Mouse (Mus musculus) heart, embryonic 13.5 days (tissue): ENCODE results near the gene Fitm1. TPM values are rescaled to one million over a fixed set of nuclear protein-coding genes. Genes with fewer than 3 reads are reported as not detected.

ENCODE experiments used
- ATAC-seq: fragments of 200-750 bp; cut with Nextera tagmentation; 2 replicates; pipeline ENCODE4 v1.8.0; 2017; ENCODE audit warnings: moderate TSS enrichment; ENCODE audit not compliant: insufficient number of reproducible peaks, low FRiP score, low TSS enrichment; ENCODE audit errors: extremely low read depth
- H3K27ac ChIP-seq: fragments of 300-500 bp; sonication (generic); replicated peaks from 2 replicates; pipeline ENCODE4 v1.5.1; 2015; ENCODE audit warnings: moderate library complexity, mild to moderate bottlenecking, inconsistent platforms
- H3K27me3 ChIP-seq: fragments of 300-500 bp; sonication (generic); replicated peaks from 2 replicates; pipeline ENCODE4 v1.6.1; 2015; ENCODE audit warnings: mild to moderate bottlenecking, inconsistent platforms
- H3K36me3 ChIP-seq: fragments of 300-500 bp; sonication (generic); 2 replicates; pipeline ENCODE4 v1.6.1; 2015; ENCODE audit warnings: mild to moderate bottlenecking, inconsistent platforms
- H3K4me1 ChIP-seq: fragments of 300-500 bp; sonication (generic); 2 replicates; pipeline ENCODE4 v1.6.1; 2015; ENCODE audit warnings: inconsistent platforms
- H3K4me2 ChIP-seq: fragments of 300-500 bp; sonication (generic); 2 replicates; pipeline ENCODE4 v1.6.1; 2015; ENCODE audit warnings: inconsistent platforms, mild to moderate bottlenecking, moderate library complexity
- H3K4me3 ChIP-seq: fragments of 300-500 bp; sonication (generic); 2 replicates; pipeline ENCODE4 v1.5.1; 2015; ENCODE audit warnings: moderate library complexity, mild to moderate bottlenecking, inconsistent platforms
- H3K9ac ChIP-seq: fragments of 300-500 bp; sonication (generic); 2 replicates; pipeline ENCODE4 v1.6.1; 2015; ENCODE audit warnings: inconsistent platforms, mild to moderate bottlenecking, moderate library complexity
- H3K9me3 ChIP-seq: fragments of 300-500 bp; sonication (generic); 2 replicates; pipeline ENCODE4 v1.6.1; 2016; ENCODE audit warnings: inconsistent platforms
- WGBS: fragments of 180-500 bp; shearing (Covaris S2); methylation state at CpG from one replicate; pipeline ENCODE4 v1.1.7; 2015; ENCODE audit warnings: mixed read lengths; 5-methylcytosine and 5-hydroxymethylcytosine counted together
- polyA plus RNA-seq: library from polyadenylated mRNA; unstranded; fragments of >200 nt; fragmentation: Nextera tagmentation; extraction: Ambion mirVana; gene quantifications from 2 replicates; pipeline ENCODE4 v1.2.1, GENCODE M21; 2015

The Fitm1 gene
- polyA plus RNA-seq, 1 experiment from 2014 or later: 100 TPM

GRCm38 (mm10) chr14:55570588-55570987 lies 4.8 kb upstream of the Fitm1 start:
- no peak overlapping the region for H3K9ac ChIP-seq
- H3K4me3 ChIP-seq: no peak overlapping the region
- peaks cover 36% of the 10 kb centered on the region for H3K4me1 ChIP-seq
- H3K4me2 ChIP-seq: no peak overlapping the region
- H3K27ac ChIP-seq: peak overlapping the region; percentile 48
- peaks cover 53% of the 10 kb centered on the region for H3K36me3 ChIP-seq
- ATAC-seq: no peak
- no peaks in the 10 kb centered on the region for H3K27me3 ChIP-seq
- WGBS: 72% methylated on average over 2 of the region's 2 CpGs
- no peaks in the 10 kb centered on the region for H3K9me3 ChIP-seq

- H3K36me3 ChIP-seq: peaks cover 41% of the 10 kb centered on the region
- peaks cover 48% of the 10 kb centered on the region for H3K4me1 ChIP-seq
- H3K27ac ChIP-seq: no peak overlapping the region
- H3K27me3 ChIP-seq: no peaks in the 10 kb centered on the region
- H3K4me3 ChIP-seq: no peak overlapping the region
- no peak overlapping the region for H3K4me2 ChIP-seq
- ATAC-seq: no peak
- H3K9me3 ChIP-seq: no peaks in the 10 kb centered on the region
- H3K9ac ChIP-seq: no peak overlapping the region
These were observed 3.7 kb upstream of the Fitm1 start for GRCm38 (mm10) chr14:55571760-55572159.

DNA sequence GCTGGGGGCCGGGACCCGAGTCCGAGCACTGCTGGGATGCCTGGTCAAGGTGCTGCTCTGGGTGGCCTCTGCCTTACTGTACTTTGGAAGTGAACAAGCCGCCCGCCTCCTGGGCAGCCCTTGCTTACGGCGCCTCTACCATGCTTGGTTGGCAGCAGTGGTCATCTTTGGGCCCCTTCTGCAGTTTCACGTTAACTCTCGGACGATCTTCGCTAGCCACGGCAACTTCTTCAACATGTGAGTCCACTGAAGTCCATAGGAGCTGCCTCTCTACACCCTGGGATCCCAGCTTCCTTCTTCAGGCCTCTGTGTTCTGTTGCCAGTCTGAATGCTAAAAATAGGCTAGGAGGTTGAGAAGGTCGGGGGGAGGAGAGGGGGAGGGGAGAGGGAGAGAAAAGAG lies 294 bp downstream of the Fitm1 start:
- Histone ChIP-seq H3K36me3 (peaks cover 14% of the 10 kb centered on the region), H3K4me2 (peak overlapping the region; percentile 72), H3K27ac (peak overlapping the region; percentile 98), H3K4me1 (peaks cover 58% of the 10 kb centered on the region), H3K27me3 (no peaks in the 10 kb centered on the region), H3K9ac (peak overlapping the region; percentile 84), H3K9me3 (no peaks in the 10 kb centered on the region), H3K4me3 (peak overlapping the region; percentile 53)
- ATAC-seq: no peak
- WGBS: 31% methylated on average over 13 of the region's 13 CpGs

GRCm38 (mm10) chr14:55576376-55576775 lies 959 bp downstream of the Fitm1 start:
- ATAC-seq: no peak
- peak overlapping the region; percentile 84 for H3K9ac ChIP-seq
- no peaks in the 10 kb centered on the region for H3K27me3 ChIP-seq
- H3K36me3 ChIP-seq: peaks cover 19% of the 10 kb centered on the region
- peak overlapping the region; percentile 53 for H3K4me3 ChIP-seq
- H3K4me1 ChIP-seq: peaks cover 54% of the 10 kb centered on the region
- H3K9me3 ChIP-seq: no peaks in the 10 kb centered on the region
- peak overlapping the region; percentile 98 for H3K27ac ChIP-seq
- H3K4me2 ChIP-seq: peak overlapping the region; percentile 72
- WGBS: 46% methylated on average over 16 of the region's 16 CpGs

DNA sequence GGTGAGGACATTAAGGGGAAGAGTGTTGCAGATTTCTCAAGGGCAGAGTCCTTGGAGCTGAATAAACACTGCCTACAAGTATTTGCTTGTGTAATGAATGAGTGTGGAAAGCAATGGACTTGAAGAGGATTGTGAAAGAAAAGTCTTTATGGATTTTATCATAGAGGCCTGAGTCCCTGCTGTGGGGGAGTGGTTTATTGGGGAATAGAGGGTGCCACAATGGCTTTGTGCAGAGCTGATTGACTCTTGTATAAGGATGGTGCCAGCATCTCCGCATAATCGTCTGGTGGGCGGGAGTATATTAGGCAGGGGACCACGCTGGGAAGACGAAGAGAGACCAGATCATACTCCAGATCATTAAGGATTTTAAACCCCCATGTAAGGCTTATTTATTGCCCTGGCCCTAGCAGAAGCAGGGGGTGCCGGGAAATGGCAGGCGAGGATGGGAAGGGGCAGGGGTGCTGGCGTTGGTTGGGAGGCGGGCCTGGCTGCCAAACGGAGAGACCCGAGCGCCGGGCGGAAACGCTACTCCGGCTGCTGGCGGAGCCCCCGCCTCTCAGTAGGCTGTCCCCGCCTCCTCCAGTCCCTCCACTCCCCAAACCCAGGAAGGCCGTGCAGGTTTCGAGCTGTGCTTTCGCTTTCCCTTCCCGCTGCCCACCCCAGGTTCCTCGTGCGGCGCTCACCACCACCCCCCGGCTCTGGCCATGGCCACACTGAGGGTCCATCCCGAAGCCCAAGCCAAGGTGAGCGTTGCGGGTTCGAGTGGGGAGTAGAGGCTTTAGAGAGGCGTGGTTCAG lies 2.7 kb downstream of the Fitm1 start, which contains the start of gene Psme1:
TSS of gene Psme1 (plus strand) at position 253 of the 797 bp plus-strand sequence.
- Histone ChIP-seq H3K4me3 (peak within 1 kb of the TSS; percentile 83), H3K27ac (peak within 1 kb of the TSS; percentile 98), H3K9me3 (no peaks in the 10 kb centered on the region), H3K27me3 (no peaks in the 10 kb centered on the region), H3K36me3 (peaks cover 29% of the 10 kb centered on the region), H3K9ac (peak within 1 kb of the TSS; percentile 94), H3K4me1 (peaks cover 50% of the 10 kb centered on the region), H3K4me2 (peak within 1 kb of the TSS; percentile 86)
- peak; percentile 45 for ATAC-seq
- 1% methylated on average over 31 of the region's 32 CpGs for WGBS

DNA sequence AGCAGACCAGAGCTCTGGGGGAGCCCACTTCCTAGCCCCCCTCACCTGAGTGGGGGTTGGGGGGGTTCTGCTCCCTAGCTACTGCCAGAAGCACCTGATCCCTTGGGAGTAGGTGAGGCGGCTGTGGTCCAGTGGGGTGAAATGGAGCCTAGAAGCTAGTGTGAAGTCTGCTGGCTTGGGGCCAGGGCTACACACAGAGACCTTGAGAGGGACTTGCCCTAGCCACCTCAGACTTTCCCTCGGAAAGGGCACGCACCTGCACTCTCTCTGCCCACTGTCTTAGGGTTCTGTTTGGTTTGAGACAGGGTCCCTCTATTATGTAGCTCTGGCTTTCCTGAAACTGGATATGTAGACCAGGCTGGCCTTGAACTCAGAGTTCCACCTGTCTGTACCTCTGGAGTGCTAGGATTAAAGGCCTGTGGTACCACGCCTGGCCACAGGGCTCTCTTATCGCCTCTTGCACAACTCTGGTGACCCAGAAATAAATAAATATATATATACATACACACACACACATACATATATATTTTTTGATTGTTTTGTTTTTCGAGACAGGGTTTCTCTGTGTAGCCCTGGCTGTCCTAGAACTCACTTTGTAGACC lies 3.4 kb downstream of the Fitm1 start:
- H3K4me1 ChIP-seq: peaks cover 50% of the 10 kb centered on the region
- H3K27ac ChIP-seq: peak overlapping the region; percentile 87
- H3K36me3 ChIP-seq: peaks cover 34% of the 10 kb centered on the region
- peak overlapping the region; percentile 94 for H3K9ac ChIP-seq
- peak overlapping the region; percentile 86 for H3K4me2 ChIP-seq
- H3K4me3 ChIP-seq: peak overlapping the region; percentile 83
- no peaks in the 10 kb centered on the region for H3K27me3 ChIP-seq
- ATAC-seq: 0 out of 2 replicates have a peak, but pooled peaks have one; percentile 1
- WGBS: 18% methylated on average over 6 of the region's 6 CpGs
- H3K9me3 ChIP-seq: no peaks in the 10 kb centered on the region

- Histone ChIP-seq H3K4me1 (peaks cover 48% of the 10 kb centered on the region), H3K27ac (no peak overlapping the region), H3K27me3 (no peaks in the 10 kb centered on the region), H3K4me2 (peak overlapping the region; percentile 86), H3K9me3 (no peaks in the 10 kb centered on the region), H3K36me3 (peaks cover 34% of the 10 kb centered on the region), H3K4me3 (peak overlapping the region; percentile 83; the same call in 1 of the 2 replicates), H3K9ac (no peak overlapping the region)
- WGBS: 85% methylated on average over 23 of the region's 23 CpGs
- ATAC-seq: no peak
These were observed 4.4 kb downstream of the Fitm1 start for GRCm38 (mm10) chr14:55579511-55580496.

- Histone ChIP-seq H3K27ac (no peak overlapping the region), H3K9ac (no peak overlapping the region), H3K4me3 (no peak overlapping the region), H3K36me3 (peaks cover 34% of the 10 kb centered on the region), H3K27me3 (no peaks in the 10 kb centered on the region), H3K9me3 (no peaks in the 10 kb centered on the region), H3K4me2 (no peak overlapping the region), H3K4me1 (peaks cover 45% of the 10 kb centered on the region)
- 87% methylated on average over 16 of the region's 16 CpGs for WGBS
- no peak for ATAC-seq
These were observed 5.3 kb downstream of the Fitm1 start for GRCm38 (mm10) chr14:55580731-55581130.

- 76% methylated on average over 9 of the region's 9 CpGs for WGBS
- H3K27me3 ChIP-seq: no peaks in the 10 kb centered on the region
- peaks cover 40% of the 10 kb centered on the region for H3K36me3 ChIP-seq
- H3K27ac ChIP-seq: no peak overlapping the region
- no peak overlapping the region for H3K9ac ChIP-seq
- ATAC-seq: no peak
- no peaks in the 10 kb centered on the region for H3K9me3 ChIP-seq
- peaks cover 38% of the 10 kb centered on the region for H3K4me1 ChIP-seq
- H3K4me3 ChIP-seq: no peak overlapping the region
- H3K4me2 ChIP-seq: no peak overlapping the region
These were observed 6.7 kb downstream of the Fitm1 start for GRCm38 (mm10) chr14:55581981-55582681.

- ATAC-seq: no peak
- Histone ChIP-seq H3K27ac (peak overlapping the region; percentile 69; the same call in 1 of the 2 replicates), H3K9me3 (no peaks in the 10 kb centered on the region), H3K4me1 (peaks cover 26% of the 10 kb centered on the region), H3K9ac (peak overlapping the region; percentile 81), H3K27me3 (no peaks in the 10 kb centered on the region), H3K4me2 (peak overlapping the region; percentile 78), H3K4me3 (peak overlapping the region; percentile 61), H3K36me3 (peaks cover 61% of the 10 kb centered on the region)
- WGBS: 38% methylated on average over 5 of the region's 5 CpGs
These were observed 8.9 kb downstream of the Fitm1 start for GRCm38 (mm10) chr14:55584303-55584701.
